Mouse (Mus musculus) right cerebral cortex, postnatal 25 days (tissue): ENCODE measurements around the gene Ugt1a7c.

Source experiments
- DNase-seq: peaks from one replicate; pipeline ENCODE4 v3.0.0; 2022

The Ugt1a7c gene

GRCm38 (mm10) chr1:88225741-88226140 lies 130.9 kb downstream of the Ugt1a7c start:
- DNase-seq: peak; percentile 2

- DNase-seq: peak; percentile 24
Observed at GRCm38 (mm10) chr1:88226670-88227379, 132.0 kb downstream of the Ugt1a7c start, which contains the start of gene Mroh2a. Gene Mroh2a, plus strand, starts transcription at chr1:88226986.

GRCm38 (mm10) chr1:88227482-88227881 lies 132.6 kb downstream of the Ugt1a7c start:
- DNase-seq: peak; percentile 4

GRCm38 (mm10) chr1:88228121-88228520 lies 133.3 kb downstream of the Ugt1a7c start:
- peak; percentile 13 for DNase-seq

GRCm38 (mm10) chr1:88229566-88229965 lies 134.7 kb downstream of the Ugt1a7c start:
- peak; percentile 4 for DNase-seq

- peak; percentile 20 for DNase-seq
Observed at GRCm38 (mm10) chr1:88229986-88230385, 135.1 kb downstream of the Ugt1a7c start.

GRCm38 (mm10) chr1:88230421-88230820 lies 135.6 kb downstream of the Ugt1a7c start:
- DNase-seq: peak; percentile 6

- DNase-seq: peak; percentile 4
Observed at GRCm38 (mm10) chr1:88230981-88231802, 136.3 kb downstream of the Ugt1a7c start.

- DNase-seq: no peak
Observed at GRCm38 (mm10) chr1:88231803-88232499, 137.1 kb downstream of the Ugt1a7c start.

GRCm38 (mm10) chr1:88232664-88233380 lies 138.0 kb downstream of the Ugt1a7c start:
- no peak for DNase-seq

- no peak for DNase-seq
Observed at GRCm38 (mm10) chr1:88233421-88234247, 138.8 kb downstream of the Ugt1a7c start.

GRCm38 (mm10) chr1:88234248-88234610 lies 139.4 kb downstream of the Ugt1a7c start:
- no peak for DNase-seq

- no peak for DNase-seq
Observed at GRCm38 (mm10) chr1:88234646-88235045, 139.8 kb downstream of the Ugt1a7c start.

GRCm38 (mm10) chr1:88235046-88235893 lies 140.4 kb downstream of the Ugt1a7c start:
- no peak for DNase-seq

GRCm38 (mm10) chr1:88235894-88236415 lies 141.1 kb downstream of the Ugt1a7c start:
- no peak for DNase-seq

- DNase-seq: no peak
Observed at GRCm38 (mm10) chr1:88237311-88237710, 142.4 kb downstream of the Ugt1a7c start.

GRCm38 (mm10) chr1:88238771-88239170 lies 143.9 kb downstream of the Ugt1a7c start:
- DNase-seq: no peak

- DNase-seq: no peak
Observed at GRCm38 (mm10) chr1:88240072-88240471, 145.2 kb downstream of the Ugt1a7c start.

GRCm38 (mm10) chr1:88240579-88240978 lies 145.7 kb downstream of the Ugt1a7c start:
- no peak for DNase-seq

GRCm38 (mm10) chr1:88243861-88244260 lies 149.0 kb downstream of the Ugt1a7c start:
- no peak for DNase-seq

- no peak for DNase-seq
Observed at GRCm38 (mm10) chr1:88245881-88246280, 151.0 kb downstream of the Ugt1a7c start.
